Mouse (Mus musculus) adrenal gland (tissue): Measurements from ENCODE around the gene Polrmt.

ENCODE experiments used
- intact Hi-C: fragments of 180-260 bp; cut with DNase I; formaldehyde crosslinking; loops from one replicate; pipeline ENCODE4 v1.15.1; 2025

Gene Polrmt

GRCm38 (mm10) chr10:79743650-79744365, 2.6 kb downstream of the Polrmt start:
- intact Hi-C loops = no loop called here

GRCm38 (mm10) chr10:79743161-79743560, 3.2 kb downstream of the Polrmt start:
- intact Hi-C loops = no loop called here

- intact Hi-C loops = no loop called here
Observed at GRCm38 (mm10) chr10:79740863-79741262, 5.5 kb downstream of the Polrmt start.

GRCm38 (mm10) chr10:79739234-79739633, 7.1 kb downstream of the Polrmt start:
- intact Hi-C loops = no loop called here

- intact Hi-C loops = no loop called here
Observed at GRCm38 (mm10) chr10:79738259-79738658, 8.1 kb downstream of the Polrmt start.

GRCm38 (mm10) chr10:79736706-79737105, 9.7 kb downstream of the Polrmt start:
- intact Hi-C loops = no loop called here

- intact Hi-C loops = no loop called here
Observed at GRCm38 (mm10) chr10:79735361-79735760, 11.0 kb downstream of the Polrmt start.

- intact Hi-C loops = no loop called here
Observed at GRCm38 (mm10) chr10:79733847-79734246, 12.5 kb downstream of the Polrmt start.

GRCm38 (mm10) chr10:79732500-79732899, 13.9 kb downstream of the Polrmt start:
- intact Hi-C loops = no loop called here

GRCm38 (mm10) chr10:79729357-79729965, 16.9 kb downstream of the Polrmt start:
- intact Hi-C loops = no loop called here

GRCm38 (mm10) chr10:79728323-79729249, 17.8 kb downstream of the Polrmt start:
- intact Hi-C loops = no loop called here

GRCm38 (mm10) chr10:79726090-79726489, 20.3 kb downstream of the Polrmt start:
- intact Hi-C loops = no loop called here

- intact Hi-C loops = no loop called here
Observed at GRCm38 (mm10) chr10:79723692-79724091, 22.7 kb downstream of the Polrmt start.

- intact Hi-C loops = no loop called here
Observed at GRCm38 (mm10) chr10:79723047-79723446, 23.3 kb downstream of the Polrmt start.

- intact Hi-C loops = no loop called here
Observed at GRCm38 (mm10) chr10:79721089-79721488, 25.3 kb downstream of the Polrmt start.

GRCm38 (mm10) chr10:79717640-79718357, 28.6 kb downstream of the Polrmt start:
- intact Hi-C loops = no loop called here

GRCm38 (mm10) chr10:79716988-79717355, 29.4 kb downstream of the Polrmt start:
- intact Hi-C loops = no loop called here

GRCm38 (mm10) chr10:79716254-79716987, 30.0 kb downstream of the Polrmt start, which contains the start of gene Hcn2:
TSS of gene Hcn2 (plus strand) at chr10:79716634.
- intact Hi-C loops = no loop called here

- intact Hi-C loops = no loop called here
Observed at GRCm38 (mm10) chr10:79714996-79715395, 31.4 kb downstream of the Polrmt start.

- intact Hi-C loops = no loop called here
Observed at GRCm38 (mm10) chr10:79713163-79713562, 33.2 kb downstream of the Polrmt start.
